Mouse (Mus musculus): ENCODE measurements around the gene 1700023F06Rik.

DNA sequence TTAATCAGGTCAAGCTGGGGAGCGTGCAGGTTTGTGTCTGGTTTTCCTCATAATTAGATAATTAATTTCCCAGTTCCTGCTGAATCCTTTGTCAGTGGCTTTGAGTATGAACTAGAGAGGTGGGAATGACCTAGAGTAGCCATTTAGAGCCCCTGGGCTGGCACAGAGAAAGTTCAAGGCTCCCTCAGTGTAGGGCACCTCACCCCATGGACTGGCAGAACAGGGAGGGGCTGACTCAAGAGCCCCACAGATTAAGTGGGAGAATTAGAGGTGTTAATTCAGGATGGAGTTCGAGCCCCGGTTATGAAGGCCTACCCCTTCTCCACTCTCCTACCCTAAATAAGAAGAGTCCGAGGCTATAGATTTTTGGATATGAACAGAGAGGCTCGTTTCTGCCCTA, 38.7 kb downstream of the 1700023F06Rik start:
- no peak for TF ChIP-seq CTCF (IDR thresholded peaks at IDR 0.05)
- TF ChIP-seq EP300 (IDR thresholded peaks at IDR 0.05), result no peak

Data from lung, postnatal 0 days (tissue).